Mouse (Mus musculus) frontal cortex, postnatal 14 days (tissue): ENCODE measurements at regions not wholly inside any gene's neighbourhood (a gene's known extent, or its start where the extent isn't known, plus 50 kb on each side); places are given as distances from the start of the nearest gene placed in this dataset.

Experiments used
- DNase-seq, 2 experiments: peaks; one replicate each; pipeline ENCODE4 v3.0.0; 2022; ENCODE audit warnings: low spot score in 2 of 2

GRCm38 (mm10) chr14:73730796-73731195, 69.8 kb downstream of the Gm21750 start:
- DNase-seq, result no peak

GRCm38 (mm10) chr14:73732161-73732560, 71.1 kb downstream of the Gm21750 start:
- peak; percentile 10 to 20 for DNase-seq

GRCm38 (mm10) chr14:73750790-73751189, 89.8 kb downstream of the Gm21750 start:
- no peak for DNase-seq

GRCm38 (mm10) chr14:73759986-73760385, 99.0 kb downstream of the Gm21750 start:
- no peak for DNase-seq

- no peak for DNase-seq
These were observed 111.9 kb downstream of the Gm21750 start for GRCm38 (mm10) chr14:73772964-73773363.

GRCm38 (mm10) chr14:73773810-73774209, 112.8 kb downstream of the Gm21750 start:
- no peak for DNase-seq

GRCm38 (mm10) chr14:73776066-73776465, 115.0 kb downstream of the Gm21750 start:
- DNase-seq, result peak in 1 of 2 experiments; percentile 32

- DNase-seq, result no peak
These were observed 146.1 kb downstream of the Gm21750 start for GRCm38 (mm10) chr14:73807169-73807568.

- DNase-seq, result no peak
These were observed 177.9 kb downstream of the Gm21750 start for GRCm38 (mm10) chr14:73838890-73839289.

- DNase-seq, result no peak
These were observed 200.8 kb downstream of the Gm21750 start for GRCm38 (mm10) chr14:73861782-73862181.

- DNase-seq, result no peak
These were observed 213.3 kb downstream of the Gm21750 start for GRCm38 (mm10) chr14:73874337-73874736.

- DNase-seq, result no peak
These were observed 214.9 kb downstream of the Gm21750 start for GRCm38 (mm10) chr14:73875916-73876315.

- no peak for DNase-seq
These were observed 217.2 kb downstream of the Gm21750 start for GRCm38 (mm10) chr14:73878267-73878666.

- DNase-seq, result no peak
These were observed 217.9 kb downstream of the Gm21750 start for GRCm38 (mm10) chr14:73878866-73879419.

- no peak for DNase-seq
These were observed 230.4 kb downstream of the Gm21750 start for GRCm38 (mm10) chr14:73891451-73891850.

GRCm38 (mm10) chr14:73894844-73895243, 233.8 kb downstream of the Gm21750 start:
- no peak for DNase-seq

- no peak for DNase-seq
These were observed 234.2 kb downstream of the Gm21750 start for GRCm38 (mm10) chr14:73895266-73895665.

- DNase-seq, result no peak
These were observed 238.1 kb downstream of the Gm21750 start for GRCm38 (mm10) chr14:73899078-73899477.

- no peak for DNase-seq
These were observed 241.2 kb downstream of the Gm21750 start for GRCm38 (mm10) chr14:73902085-73902713.

GRCm38 (mm10) chr14:73913756-73914448, 252.9 kb downstream of the Gm21750 start:
- no peak for DNase-seq

- DNase-seq, result no peak
These were observed 255.0 kb downstream of the Gm21750 start for GRCm38 (mm10) chr14:73915990-73916389.

GRCm38 (mm10) chr14:73931095-73931494, 270.1 kb downstream of the Gm21750 start:
- no peak for DNase-seq

- no peak for DNase-seq
These were observed 286.3 kb downstream of the Gm21750 start for GRCm38 (mm10) chr14:73947316-73947715.
